Mouse (Mus musculus) skeletal muscle tissue, adult 2 months (tissue): ENCODE measurements at regions not wholly inside any gene's neighbourhood (a gene's known extent, or its start where the extent isn't known, plus 50 kb on each side); places are given as distances from the start of the nearest gene placed in this dataset.
A peak's percentile ranks its signal among the peaks of the same experiment; 100 is the strongest.

Source experiments
- DNase-seq: peaks from one replicate; pipeline ENCODE4 v3.0.0-alpha.2; 2012; ENCODE audit warnings: low read depth, low spot score

DNA sequence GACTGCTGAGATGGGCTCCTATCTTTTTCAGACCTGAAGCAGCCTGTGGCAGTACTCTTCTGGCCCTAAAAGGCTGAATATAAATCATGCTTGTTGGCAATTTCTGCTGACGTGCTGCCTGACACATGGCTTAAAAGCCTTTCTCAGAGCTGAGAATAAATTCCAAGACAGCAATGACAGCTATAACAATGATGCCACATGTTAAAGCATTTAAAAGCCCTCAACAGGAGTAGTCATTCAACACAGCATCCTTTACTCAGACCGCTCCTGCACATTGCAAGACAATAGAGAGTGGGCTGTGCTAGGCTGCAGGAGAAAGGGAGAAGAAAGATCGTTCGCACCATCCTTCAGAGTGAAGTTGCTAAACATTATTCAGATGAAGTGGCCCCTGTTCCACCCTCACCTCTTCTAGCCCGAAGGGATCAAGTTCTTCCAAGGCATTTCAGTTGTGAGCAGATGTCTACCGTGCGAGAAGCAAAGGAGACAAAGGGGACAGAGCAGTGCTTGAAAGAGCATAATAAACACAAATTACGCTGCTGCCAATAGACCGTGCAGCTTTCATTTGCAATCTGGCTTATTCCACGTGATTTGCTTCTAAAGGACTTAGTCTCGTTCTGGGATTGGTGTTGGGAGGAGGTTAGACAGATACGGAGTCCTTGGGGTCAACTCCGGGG is 275.1 kb upstream of the Acvr2a start:
- DNase-seq, result no peak

DNA sequence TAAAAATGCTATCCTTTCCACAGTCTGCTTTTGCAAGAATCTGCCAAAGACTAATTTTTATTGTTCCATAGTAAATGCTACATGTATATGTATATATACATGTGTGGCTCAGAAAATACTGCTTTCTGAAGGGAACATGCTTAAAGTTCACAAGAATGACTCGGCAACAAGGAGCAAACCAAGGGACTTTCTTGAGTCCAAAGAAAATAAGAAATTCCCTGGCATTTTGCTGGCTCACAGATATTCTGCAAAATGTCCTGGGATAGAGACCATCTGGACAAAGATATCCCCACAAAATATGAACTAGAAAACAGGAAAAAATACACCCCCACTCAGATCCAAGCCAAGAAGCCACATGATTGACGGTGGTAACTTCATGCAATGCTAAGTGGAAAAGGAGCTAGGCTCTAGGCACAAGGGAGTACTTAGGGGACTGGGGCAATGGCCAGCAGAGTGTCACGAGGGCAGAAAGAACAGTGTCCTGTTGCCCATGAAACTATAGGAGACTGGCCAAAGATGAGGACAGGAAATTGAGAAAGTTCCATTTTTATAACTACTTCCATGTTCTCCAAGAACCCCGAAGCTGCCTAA is 274.3 kb upstream of the Acvr2a start:
- DNase-seq, result peak; percentile 89

DNA sequence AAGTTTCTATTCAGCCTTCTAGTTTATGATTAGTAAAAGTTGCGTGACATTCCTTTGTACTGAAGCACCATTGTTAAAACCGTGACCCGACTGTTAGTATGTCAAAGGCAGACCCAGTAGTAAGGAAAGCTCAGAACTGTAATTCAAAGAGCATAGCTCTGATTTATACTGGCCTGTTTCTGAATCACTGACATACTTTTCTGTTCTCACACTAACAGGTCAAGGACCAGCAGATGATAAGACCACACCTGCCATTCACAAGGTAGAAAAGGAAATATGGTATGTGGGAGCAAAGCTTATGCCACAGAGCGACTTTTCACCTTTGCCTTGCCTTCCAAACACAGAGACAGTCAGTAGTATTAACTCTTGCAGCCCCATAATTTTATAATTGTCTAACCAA is 269.5 kb upstream of the Acvr2a start:
- no peak for DNase-seq

DNA sequence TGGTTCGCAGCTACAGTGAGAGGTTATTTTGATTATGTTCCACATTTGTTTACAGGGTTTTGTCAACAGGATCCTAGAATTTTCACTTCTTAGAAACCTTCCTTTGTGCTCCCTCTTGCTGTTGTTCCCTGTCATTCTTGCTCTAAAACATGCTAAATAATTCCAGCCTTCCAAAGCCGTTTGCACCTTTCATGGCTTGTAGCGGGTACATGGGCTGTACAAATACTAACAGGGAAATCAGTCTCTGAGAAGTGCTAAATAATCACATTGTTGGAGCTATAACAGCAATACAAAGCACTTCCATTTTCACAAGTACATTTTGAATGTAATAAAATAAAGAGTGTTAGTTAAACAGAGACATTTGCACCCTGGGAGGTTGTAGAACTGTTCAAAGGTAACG is 268.8 kb upstream of the Acvr2a start:
- DNase-seq, result no peak

DNA sequence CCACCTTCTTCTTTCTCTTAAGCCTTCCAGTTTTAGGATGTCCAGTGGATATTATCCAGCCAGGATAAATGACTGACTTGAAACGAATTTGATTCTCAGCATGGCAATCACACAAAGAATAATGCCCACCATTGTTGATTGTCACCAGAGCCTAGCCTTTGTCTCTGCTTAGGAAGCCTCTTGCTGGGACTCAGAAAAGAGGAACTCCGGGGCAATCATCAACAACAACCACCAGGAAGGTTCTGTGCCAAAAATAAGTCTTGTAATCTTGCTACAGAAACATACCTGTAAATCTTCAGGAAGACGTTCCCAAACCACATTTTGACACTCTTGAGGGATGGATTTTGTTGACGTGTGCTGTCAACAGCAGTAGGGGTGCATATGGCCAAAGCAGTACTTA is 268.2 kb upstream of the Acvr2a start:
- DNase-seq, result no peak

DNA sequence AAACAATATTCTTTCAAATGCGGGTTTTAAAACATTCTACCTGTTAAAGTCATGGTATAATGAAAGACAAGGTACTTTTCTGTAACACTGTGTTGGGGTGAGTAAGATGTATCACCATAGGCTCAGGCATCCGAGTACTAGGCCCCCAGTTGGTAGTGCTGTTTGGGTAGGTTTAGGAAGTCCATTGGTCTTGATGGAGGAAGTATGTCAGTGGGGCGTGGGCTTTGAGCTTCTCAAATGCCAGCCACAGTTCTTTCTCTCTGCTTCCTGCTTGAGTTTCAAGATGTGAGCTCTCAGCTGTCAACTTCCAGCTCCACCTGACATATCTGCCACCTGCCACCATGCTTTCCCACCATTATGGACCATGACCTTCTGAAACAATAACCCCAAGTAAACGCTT is 267.7 kb upstream of the Acvr2a start:
- DNase-seq, result no peak

DNA sequence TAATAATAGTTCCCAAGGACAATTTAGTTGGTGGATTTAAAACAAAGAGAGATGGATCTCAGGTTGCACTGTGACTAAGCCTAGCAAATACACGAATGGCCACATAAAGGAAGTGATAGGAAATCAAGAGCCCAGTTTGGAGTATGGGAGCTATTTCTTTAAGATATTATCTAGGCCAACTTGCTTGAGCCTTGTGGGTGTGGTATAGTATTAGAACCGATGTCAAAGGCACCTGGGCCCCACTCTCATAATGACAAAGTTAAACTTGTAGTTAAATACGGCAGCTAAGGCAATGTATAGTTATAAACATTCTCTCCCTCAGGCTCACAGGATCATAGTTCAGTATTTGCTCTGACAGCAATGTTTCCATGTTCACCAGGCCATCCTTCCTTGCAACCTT is 257.3 kb upstream of the Acvr2a start:
- DNase-seq, result no peak

DNA sequence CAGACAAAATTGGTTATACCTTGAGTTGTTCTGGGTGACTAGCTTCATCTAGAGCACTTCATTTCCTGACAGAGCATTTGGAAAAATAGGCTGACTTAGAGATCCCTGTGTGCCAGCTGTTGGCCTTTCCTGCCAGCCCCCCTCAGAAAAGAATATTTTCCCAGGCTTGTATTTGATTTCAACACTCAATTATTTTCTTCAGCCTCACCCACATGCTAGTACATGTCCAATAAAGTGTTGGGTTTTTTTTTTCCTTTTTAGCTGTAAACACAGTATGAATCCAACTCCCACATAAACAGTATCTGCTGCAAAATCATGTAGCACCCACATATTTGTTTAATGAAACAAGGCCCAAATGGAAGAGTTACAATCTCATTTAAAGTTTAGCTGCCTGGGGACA is 256.8 kb upstream of the Acvr2a start:
- no peak for DNase-seq

DNA sequence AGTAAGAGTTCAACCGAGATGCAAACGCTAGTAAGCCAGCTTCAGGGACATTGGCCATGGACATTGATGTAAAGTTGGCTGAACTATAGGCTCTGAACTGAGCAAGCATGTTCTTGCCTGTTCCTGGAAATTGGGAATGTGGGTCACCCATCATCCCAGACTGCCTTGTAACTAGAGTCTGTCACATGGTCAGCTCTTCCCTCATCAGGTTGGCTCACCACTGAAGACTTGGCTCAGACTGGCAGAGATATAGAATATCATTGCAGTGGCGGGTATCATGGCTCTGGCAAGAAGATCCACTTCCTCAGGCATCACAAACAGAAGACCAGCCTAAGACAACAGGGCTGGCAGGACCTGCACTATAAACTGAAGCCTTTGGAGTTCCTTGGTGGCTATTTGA is 255.3 kb upstream of the Acvr2a start:
- DNase-seq, result peak; percentile 90

DNA sequence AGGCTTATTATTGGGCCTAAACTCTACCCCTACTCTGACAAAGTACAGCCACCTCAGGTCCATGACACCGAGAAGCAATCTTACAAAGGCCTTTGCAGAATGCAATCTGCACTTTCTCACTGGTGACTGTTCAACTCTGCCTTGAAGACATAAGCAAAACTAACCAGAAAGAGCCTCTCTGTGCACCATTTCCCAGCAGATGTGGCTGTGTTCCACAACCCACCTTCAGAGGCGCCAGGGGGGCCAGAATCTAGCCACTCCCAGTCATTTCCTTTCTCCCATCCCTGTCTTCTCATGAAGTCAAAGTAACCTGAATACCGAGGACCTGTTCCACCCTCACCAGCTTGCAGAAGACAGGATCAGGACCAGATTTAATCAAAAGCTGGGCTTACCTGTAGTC is 250.3 kb upstream of the Acvr2a start:
- DNase-seq, result no peak

DNA sequence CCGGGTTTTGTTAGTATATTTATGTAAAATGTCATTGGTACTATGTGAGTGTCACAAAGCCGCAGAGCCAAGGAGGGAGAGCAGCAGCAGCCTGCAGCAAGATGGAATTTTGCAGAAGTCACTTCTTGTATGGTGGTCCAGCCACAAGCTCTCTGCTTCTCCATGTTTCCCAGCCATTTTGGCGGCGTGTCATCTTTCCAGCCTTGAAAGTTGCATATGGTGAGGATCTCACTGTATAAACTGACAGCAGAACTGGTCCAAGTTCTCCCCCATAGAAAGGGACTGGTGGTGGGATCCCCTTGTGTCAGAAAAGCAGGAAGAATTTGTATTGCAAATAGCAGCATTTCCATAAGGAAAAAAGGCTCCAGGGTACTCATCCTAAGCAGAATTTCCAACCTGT is 249.7 kb upstream of the Acvr2a start:
- DNase-seq, result no peak

DNA sequence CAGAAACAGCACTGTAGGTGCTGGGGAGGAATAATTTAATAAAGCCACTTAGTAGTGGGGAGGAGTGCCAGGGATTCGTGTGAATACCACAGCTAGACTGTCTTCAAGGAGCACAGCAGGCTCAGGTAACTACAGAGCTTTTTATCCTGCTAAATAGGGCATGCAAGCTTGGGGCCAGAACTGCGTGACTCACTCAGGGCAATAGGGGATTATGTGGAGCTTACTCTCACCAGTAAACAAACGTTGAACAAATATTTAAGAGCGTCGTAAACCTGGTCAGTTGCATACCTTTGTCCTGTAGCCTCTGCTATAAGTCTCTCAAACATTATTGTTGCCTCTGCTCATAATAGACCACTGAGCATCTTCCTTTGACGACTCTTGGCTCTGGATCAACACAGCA is 246.0 kb upstream of the Acvr2a start:
- no peak for DNase-seq

DNA sequence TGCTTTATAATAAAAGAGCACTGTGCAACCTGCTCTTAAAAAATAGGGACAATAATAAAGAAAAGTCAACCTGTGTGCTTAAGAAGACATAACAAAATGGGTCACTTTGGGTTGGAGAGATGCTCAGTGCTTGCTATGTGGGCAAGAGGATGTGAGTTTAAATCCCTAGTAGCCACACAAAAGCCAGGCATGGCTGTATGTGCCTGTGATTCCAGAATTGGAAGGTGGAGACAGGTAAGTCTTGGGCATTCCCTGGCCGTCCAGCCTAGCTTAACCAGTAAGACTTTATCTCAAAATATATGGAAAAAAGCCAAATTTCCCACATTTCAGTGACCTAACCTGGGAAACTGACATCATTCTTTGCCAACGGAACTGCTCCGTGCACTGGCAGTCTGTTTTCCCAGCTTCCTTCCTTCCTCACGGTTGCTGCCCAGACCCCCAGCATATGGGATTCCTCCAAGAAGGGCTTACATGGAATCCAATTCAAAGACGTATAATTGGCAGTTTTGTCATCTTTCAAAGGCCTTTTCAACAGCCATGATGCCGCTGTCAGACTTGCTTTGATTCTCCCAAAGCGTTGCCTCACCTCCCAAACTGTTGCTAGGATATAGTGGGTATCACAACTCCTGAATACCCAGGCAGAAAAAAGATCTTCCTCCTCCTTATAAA is 227.6 kb upstream of the Acvr2a start:
- DNase-seq, result no peak

DNA sequence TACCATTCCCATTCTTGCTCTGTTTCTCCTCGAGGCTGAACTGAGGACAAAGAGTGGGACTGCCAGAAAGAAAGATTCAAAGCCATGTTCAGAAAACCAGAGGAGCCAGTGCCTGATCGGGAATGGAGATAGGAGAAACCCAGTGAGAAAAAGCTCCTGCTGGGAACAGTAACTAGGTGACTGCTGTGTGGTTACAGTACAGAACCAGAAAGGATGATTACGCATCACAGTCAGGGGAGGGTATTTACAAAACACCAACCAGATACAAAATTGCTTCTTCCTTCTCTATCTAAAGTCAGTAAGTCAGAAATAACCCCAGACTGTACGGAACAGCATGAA is 227.1 kb upstream of the Acvr2a start:
- DNase-seq, result no peak

DNA sequence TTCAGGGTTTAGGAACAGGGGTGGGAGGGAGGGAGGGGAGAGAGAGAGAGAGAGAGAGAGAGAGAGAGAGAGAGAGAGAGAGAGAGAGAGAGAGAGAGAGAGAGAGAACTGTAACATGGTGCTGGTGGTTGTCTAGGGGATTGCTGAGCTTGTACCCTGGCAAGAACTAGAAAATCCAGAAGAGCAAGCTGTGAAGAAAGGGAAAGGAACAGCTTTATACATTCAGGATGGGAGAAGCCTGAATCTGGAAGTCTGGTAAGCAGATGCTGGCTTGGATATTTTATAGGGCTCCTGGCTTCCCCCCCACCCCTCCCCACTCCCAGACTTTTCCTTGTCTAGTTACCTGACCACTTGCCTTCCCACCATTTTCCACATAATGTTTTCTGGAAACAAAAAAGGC is 224.2 kb upstream of the Acvr2a start:
- no peak for DNase-seq

DNA sequence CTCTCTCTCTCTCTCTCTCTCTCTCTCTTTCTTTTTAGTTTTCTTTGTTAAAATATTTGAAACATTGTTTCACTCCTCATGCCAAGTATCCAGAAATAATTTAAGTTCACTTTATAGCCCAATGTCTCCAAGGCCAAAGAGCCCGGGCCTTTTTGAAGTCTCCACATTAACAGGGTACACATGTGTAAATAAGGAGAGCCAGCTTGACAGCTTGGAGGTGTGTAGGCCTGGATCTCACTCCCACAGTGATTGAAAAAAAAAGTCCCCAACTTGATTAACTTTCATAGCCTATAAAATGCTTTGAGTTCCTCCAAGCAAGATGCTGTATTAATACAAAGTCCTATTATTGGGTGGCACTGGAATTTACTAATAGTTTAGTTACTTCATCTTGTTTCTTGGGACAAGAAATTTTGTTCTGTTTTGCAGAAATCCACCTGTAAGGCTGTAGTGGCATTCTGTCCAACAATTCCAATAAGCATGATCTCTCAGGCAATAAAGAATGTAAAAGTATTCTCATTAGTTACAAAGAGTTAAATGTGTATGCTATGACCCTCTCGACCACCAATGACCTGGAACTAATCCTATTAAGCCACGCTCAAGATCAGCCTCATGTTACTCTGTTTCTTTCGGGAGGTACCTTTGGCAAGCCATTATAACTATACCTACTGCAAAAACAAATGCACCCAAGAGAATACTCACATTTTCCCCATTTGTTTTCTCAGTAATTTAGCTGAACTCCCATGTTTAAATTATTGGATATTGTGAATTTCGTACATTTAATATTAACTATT is 215.9 kb upstream of the Acvr2a start:
- DNase-seq, result no peak

DNA sequence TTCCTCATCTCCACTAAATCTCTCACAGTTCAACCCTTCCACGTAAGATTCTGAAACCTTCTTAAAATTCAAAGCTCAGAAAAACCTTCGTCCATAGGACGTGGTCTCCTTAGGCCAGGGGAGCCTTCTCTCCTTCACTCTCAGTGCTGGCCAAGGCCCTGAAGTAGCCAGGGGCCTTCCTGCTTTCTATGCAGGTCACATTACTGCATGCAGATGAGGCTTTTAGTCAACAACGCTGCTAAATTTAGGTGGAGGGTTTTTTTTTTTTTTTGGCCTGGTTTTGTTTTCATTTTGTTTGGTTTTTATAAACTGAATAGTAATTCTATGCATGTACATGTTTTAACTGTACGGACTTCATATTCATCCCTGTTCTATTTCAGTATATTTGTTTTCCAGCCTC is 214.5 kb upstream of the Acvr2a start:
- no peak for DNase-seq

DNA sequence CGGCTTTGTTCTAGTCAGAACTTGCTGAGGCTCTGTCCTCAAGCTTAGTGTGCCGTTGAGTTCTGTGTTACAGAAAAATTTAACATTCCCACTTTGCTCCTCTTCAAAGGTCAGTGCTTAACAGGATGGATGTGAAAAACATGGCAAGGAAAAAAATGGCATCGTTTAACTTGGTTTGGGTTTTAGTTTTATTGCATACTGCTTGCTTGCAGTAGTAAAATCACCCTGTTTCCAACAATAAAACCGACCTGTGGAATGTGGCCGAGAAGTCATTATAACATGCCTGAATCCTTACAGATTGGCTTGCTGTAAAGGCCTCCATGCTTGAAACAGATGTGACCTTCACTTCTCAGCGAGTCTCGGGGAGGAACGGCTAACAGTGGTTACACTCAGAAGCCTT is 212.1 kb upstream of the Acvr2a start:
- no peak for DNase-seq

DNA sequence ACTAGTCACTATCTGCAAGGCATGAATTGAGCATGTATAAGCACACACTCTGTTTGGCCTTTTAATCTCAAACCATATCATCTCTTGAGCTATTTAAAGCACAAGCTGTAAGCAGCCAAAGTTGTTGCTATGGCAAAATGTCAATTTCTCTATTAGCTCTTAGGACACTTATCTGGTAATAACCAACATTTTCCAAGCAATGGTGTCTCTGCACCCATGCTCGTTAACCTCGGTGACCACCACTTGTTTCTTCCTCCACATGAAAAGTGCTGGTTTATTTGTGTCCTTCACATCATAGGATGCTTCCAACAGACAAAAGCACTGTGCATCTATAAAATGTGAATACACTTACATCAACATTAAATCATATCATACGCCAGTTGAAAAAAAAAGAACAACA is 204.4 kb upstream of the Acvr2a start:
- no peak for DNase-seq

DNA sequence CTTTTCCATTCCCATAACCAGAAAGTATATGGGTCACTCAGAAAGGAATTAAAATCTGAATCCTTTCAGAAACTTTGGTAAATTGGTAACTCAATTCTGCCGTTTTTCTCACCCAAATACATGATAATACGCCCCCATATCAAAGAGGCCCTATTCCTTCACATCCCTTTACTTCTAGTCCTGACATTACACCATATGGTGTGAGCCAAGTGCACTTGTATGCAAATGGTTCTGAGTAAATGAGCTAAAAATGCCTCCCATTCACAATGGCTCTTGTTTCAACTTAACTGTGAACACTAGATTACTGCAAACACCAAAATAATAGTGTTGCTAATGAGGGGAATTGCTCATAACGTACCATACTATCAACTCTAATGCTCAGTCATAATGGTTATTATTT is 201.7 kb upstream of the Acvr2a start:
- DNase-seq, result no peak

DNA sequence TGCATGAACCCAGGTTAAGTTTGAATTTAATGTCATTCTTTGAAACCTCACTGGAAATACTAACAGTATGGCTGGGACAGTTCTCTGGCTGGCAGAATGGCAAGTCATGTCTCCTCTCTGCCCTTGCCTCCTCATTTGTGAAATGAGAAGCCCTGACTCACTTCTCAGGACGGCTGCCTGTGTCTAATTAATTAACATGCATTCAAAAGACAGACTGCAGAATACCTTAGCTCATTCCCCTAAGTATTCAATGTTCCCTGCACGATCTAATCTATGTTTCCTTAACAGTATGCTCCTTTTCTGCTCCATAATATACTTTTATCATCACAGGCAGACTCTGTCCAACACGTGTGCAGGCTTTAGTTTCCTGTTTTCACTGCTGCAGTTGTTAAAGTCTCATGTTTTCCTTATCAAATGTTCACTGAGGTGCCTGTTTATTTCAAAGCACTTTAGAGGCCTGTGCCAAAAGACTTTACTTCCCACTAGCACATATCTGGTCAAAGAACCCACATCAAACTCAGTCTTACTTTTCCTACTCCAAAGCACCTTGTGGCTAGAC is 196.7 kb upstream of the Acvr2a start:
- no peak for DNase-seq

DNA sequence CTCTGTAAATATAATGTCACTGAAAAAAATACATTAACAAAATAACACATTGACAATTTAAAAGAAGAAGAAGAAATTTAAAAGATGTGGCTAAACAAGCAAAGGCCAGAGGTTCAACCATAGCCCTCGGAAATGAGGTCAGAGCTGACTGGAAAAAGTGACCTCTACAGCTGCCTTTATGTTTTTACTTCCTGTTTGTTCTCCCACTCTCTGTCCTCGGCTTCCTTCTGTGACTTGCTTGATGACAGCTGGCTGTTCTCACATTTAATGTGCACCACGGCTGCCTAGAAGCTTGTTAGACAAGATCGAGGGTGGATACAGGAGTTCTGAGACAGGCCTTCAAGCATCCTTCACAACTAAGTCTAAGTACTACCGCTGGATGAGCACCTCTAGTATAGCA is 194.9 kb upstream of the Acvr2a start:
- no peak for DNase-seq
